Mouse (Mus musculus): ENCODE data around the gene Kbtbd6. TPM values are rescaled to one million over a fixed set of nuclear protein-coding genes. Genes with fewer than 3 reads are reported as not detected.

Kbtbd6 gene
- polyA plus RNA-seq, 1 experiment from 2014 or later, result 1.5 TPM

- 7% methylated on average over 19 of the region's 19 CpGs for WGBS
- peaks cover 24% of the 10 kb centered on the region for H3K4me1 ChIP-seq (ENCODE audit: control insufficient read depth, insufficient read depth, low read length)
- peak overlapping the region; percentile 60; the same call in 1 of the 2 replicates for H3K27ac ChIP-seq (ENCODE audit: low read length)
- H3K9ac ChIP-seq (ENCODE audit: low read depth, low read length), result peak overlapping the region; percentile 56
- H3K36me3 ChIP-seq (ENCODE audit: control insufficient read depth, insufficient read depth, low read length), result no peaks in the 10 kb centered on the region
- peak overlapping the region; percentile 48 for H3K4me3 ChIP-seq (ENCODE audit: low read depth, low read length)
- 0 out of 2 replicates have a peak, but pooled peaks have one; percentile 38 for ATAC-seq
- peak overlapping the region; percentile 77 for H3K4me2 ChIP-seq (ENCODE audit: low read length)
- H3K9me3 ChIP-seq (replicated peaks; ENCODE audit: control insufficient read depth, low read length, poor library complexity, severe bottlenecking), result no peaks in the 10 kb centered on the region
- no peaks in the 10 kb centered on the region for H3K27me3 ChIP-seq (ENCODE audit: control insufficient read depth, insufficient read depth, low read depth, low read length)
Measured at GRCm38 (mm10) chr14:79486993-79487731, 35.5 kb downstream of the Kbtbd6 start.

- WGBS, result 84% methylated on average over 9 of the region's 9 CpGs
- Histone ChIP-seq H3K4me2 (ENCODE audit: low read length) (no peak overlapping the region), H3K27ac (ENCODE audit: low read length) (no peak overlapping the region), H3K9ac (ENCODE audit: low read depth, low read length) (no peak overlapping the region), H3K27me3 (ENCODE audit: control insufficient read depth, insufficient read depth, low read depth, low read length) (no peaks in the 10 kb centered on the region), H3K4me1 (ENCODE audit: control insufficient read depth, insufficient read depth, low read length) (peaks cover 12% of the 10 kb centered on the region), H3K9me3 (replicated peaks; ENCODE audit: control insufficient read depth, low read length, poor library complexity, severe bottlenecking) (no peaks in the 10 kb centered on the region), H3K36me3 (ENCODE audit: control insufficient read depth, insufficient read depth, low read length) (no peaks in the 10 kb centered on the region), H3K4me3 (ENCODE audit: low read depth, low read length) (no peak overlapping the region)
- ATAC-seq, result no peak
Measured at GRCm38 (mm10) chr14:79488531-79488930, 36.9 kb downstream of the Kbtbd6 start.

GRCm38 (mm10) chr14:79489150-79489549, 37.5 kb downstream of the Kbtbd6 start:
- no peak overlapping the region for H3K27ac ChIP-seq (ENCODE audit: low read length)
- 84% methylated on average over 12 of the region's 12 CpGs for WGBS
- H3K9me3 ChIP-seq (replicated peaks; ENCODE audit: control insufficient read depth, low read length, poor library complexity, severe bottlenecking), result no peaks in the 10 kb centered on the region
- no peak overlapping the region for H3K9ac ChIP-seq (ENCODE audit: low read depth, low read length)
- H3K4me2 ChIP-seq (ENCODE audit: low read length), result no peak overlapping the region
- no peaks in the 10 kb centered on the region for H3K27me3 ChIP-seq (ENCODE audit: control insufficient read depth, insufficient read depth, low read depth, low read length)
- H3K36me3 ChIP-seq (ENCODE audit: control insufficient read depth, insufficient read depth, low read length), result no peaks in the 10 kb centered on the region
- no peak for ATAC-seq
- H3K4me1 ChIP-seq (ENCODE audit: control insufficient read depth, insufficient read depth, low read length), result peaks cover 10% of the 10 kb centered on the region
- no peak overlapping the region for H3K4me3 ChIP-seq (ENCODE audit: low read depth, low read length)

- peaks cover 10% of the 10 kb centered on the region for H3K4me1 ChIP-seq (ENCODE audit: control insufficient read depth, insufficient read depth, low read length)
- no peak for ATAC-seq
- H3K27me3 ChIP-seq (ENCODE audit: control insufficient read depth, insufficient read depth, low read depth, low read length), result no peaks in the 10 kb centered on the region
- H3K27ac ChIP-seq (ENCODE audit: low read length), result no peak overlapping the region
- no peak overlapping the region for H3K4me2 ChIP-seq (ENCODE audit: low read length)
- no peaks in the 10 kb centered on the region for H3K9me3 ChIP-seq (replicated peaks; ENCODE audit: control insufficient read depth, low read length, poor library complexity, severe bottlenecking)
- H3K9ac ChIP-seq (ENCODE audit: low read depth, low read length), result no peak overlapping the region
- H3K4me3 ChIP-seq (ENCODE audit: low read depth, low read length), result no peak overlapping the region
- WGBS, result 76% methylated on average over 3 of the region's 3 CpGs
- no peaks in the 10 kb centered on the region for H3K36me3 ChIP-seq (ENCODE audit: control insufficient read depth, insufficient read depth, low read length)
Measured at GRCm38 (mm10) chr14:79490246-79490645, 38.6 kb downstream of the Kbtbd6 start.

- no peak overlapping the region for H3K27ac ChIP-seq (ENCODE audit: low read length)
- WGBS, result 89% methylated on average over 6 of the region's 6 CpGs
- H3K36me3 ChIP-seq (ENCODE audit: control insufficient read depth, insufficient read depth, low read length), result no peaks in the 10 kb centered on the region
- no peak overlapping the region for H3K9ac ChIP-seq (ENCODE audit: low read depth, low read length)
- H3K27me3 ChIP-seq (ENCODE audit: control insufficient read depth, insufficient read depth, low read depth, low read length), result no peaks in the 10 kb centered on the region
- H3K9me3 ChIP-seq (replicated peaks; ENCODE audit: control insufficient read depth, low read length, poor library complexity, severe bottlenecking), result no peaks in the 10 kb centered on the region
- no peak overlapping the region for H3K4me3 ChIP-seq (ENCODE audit: low read depth, low read length)
- no peak overlapping the region for H3K4me2 ChIP-seq (ENCODE audit: low read length)
- no peak for ATAC-seq
- no peaks in the 10 kb centered on the region for H3K4me1 ChIP-seq (ENCODE audit: control insufficient read depth, insufficient read depth, low read length)
Measured at GRCm38 (mm10) chr14:79494349-79494748, 42.7 kb downstream of the Kbtbd6 start.

- Histone ChIP-seq H3K4me3 (ENCODE audit: low read depth, low read length) (no peak overlapping the region), H3K36me3 (ENCODE audit: control insufficient read depth, insufficient read depth, low read length) (no peaks in the 10 kb centered on the region), H3K27me3 (ENCODE audit: control insufficient read depth, insufficient read depth, low read depth, low read length) (no peaks in the 10 kb centered on the region), H3K27ac (ENCODE audit: low read length) (no peak overlapping the region), H3K9ac (ENCODE audit: low read depth, low read length) (no peak overlapping the region), H3K9me3 (replicated peaks; ENCODE audit: control insufficient read depth, low read length, poor library complexity, severe bottlenecking) (no peaks in the 10 kb centered on the region), H3K4me1 (ENCODE audit: control insufficient read depth, insufficient read depth, low read length) (no peaks in the 10 kb centered on the region), H3K4me2 (ENCODE audit: low read length) (no peak overlapping the region)
- no peak for ATAC-seq
- WGBS, result 91% methylated on average over 9 of the region's 9 CpGs
Measured at GRCm38 (mm10) chr14:79499326-79499725, 47.7 kb downstream of the Kbtbd6 start.

- ATAC-seq, result no peak
- Histone ChIP-seq H3K9ac (ENCODE audit: low read depth, low read length) (no peak overlapping the region), H3K9me3 (replicated peaks; ENCODE audit: control insufficient read depth, low read length, poor library complexity, severe bottlenecking) (no peaks in the 10 kb centered on the region), H3K4me3 (ENCODE audit: low read depth, low read length) (no peak overlapping the region), H3K27me3 (ENCODE audit: control insufficient read depth, insufficient read depth, low read depth, low read length) (no peaks in the 10 kb centered on the region), H3K27ac (ENCODE audit: low read length) (no peak overlapping the region), H3K4me2 (ENCODE audit: low read length) (no peak overlapping the region), H3K4me1 (ENCODE audit: control insufficient read depth, insufficient read depth, low read length) (no peaks in the 10 kb centered on the region), H3K36me3 (ENCODE audit: control insufficient read depth, insufficient read depth, low read length) (no peaks in the 10 kb centered on the region)
- WGBS, result 77% methylated on average over 4 of the region's 4 CpGs
Measured at GRCm38 (mm10) chr14:79500756-79501155, 49.1 kb downstream of the Kbtbd6 start.

GRCm38 (mm10) chr14:79503371-79504075, 51.9 kb downstream of the Kbtbd6 start:
- no peaks in the 10 kb centered on the region for H3K27me3 ChIP-seq (ENCODE audit: control insufficient read depth, insufficient read depth, low read depth, low read length)
- H3K4me1 ChIP-seq (ENCODE audit: control insufficient read depth, insufficient read depth, low read length), result no peaks in the 10 kb centered on the region
- H3K4me3 ChIP-seq (ENCODE audit: low read depth, low read length), result no peak overlapping the region
- H3K36me3 ChIP-seq (ENCODE audit: control insufficient read depth, insufficient read depth, low read length), result no peaks in the 10 kb centered on the region
- WGBS, result 64% methylated on average over 5 of the region's 5 CpGs
- H3K4me2 ChIP-seq (ENCODE audit: low read length), result no peak overlapping the region
- no peak overlapping the region for H3K9ac ChIP-seq (ENCODE audit: low read depth, low read length)
- H3K9me3 ChIP-seq (replicated peaks; ENCODE audit: control insufficient read depth, low read length, poor library complexity, severe bottlenecking), result no peaks in the 10 kb centered on the region
- no peak overlapping the region for H3K27ac ChIP-seq (ENCODE audit: low read length)
- ATAC-seq, result no peak
